ENCODE assay signal across 8 mouse cellular contexts in genomic region chr17:29356882-29357281, GRCm38 (mm10). TPM values are rescaled to one million over a fixed set of nuclear protein-coding genes. Genes with fewer than 3 reads are reported as not detected.
A peak's percentile ranks its signal among the peaks of the same experiment; 100 is the strongest.
DNase-seq lines count a peak whose midpoint lies in the region; ATAC-seq and TF ChIP-seq lines count a peak whose summit lies in the region.

No protein-coding gene starts in this region.

- WGBS in neural tube, embryonic 11.5 days, result 3% methylated on average over 8 of the region's 9 CpGs
- WGBS in liver, embryonic 14.5 days (ENCODE audit: insufficient replicate concordance), result 24% methylated on average over 9 of the region's 9 CpGs

- peak overlapping the region; percentile 58 for H3K4me3 ChIP-seq in gastrocnemius, adult 2 months
- H3K4me3 ChIP-seq in neural tube, embryonic 11.5 days (ENCODE audit: low read depth, low read length), result peak overlapping the region; percentile 17
- H3K4me3 ChIP-seq in liver, embryonic 14.5 days (ENCODE audit: insufficient read depth in 1 of 2, low read depth in 2 of 2, low read length in 2 of 2), result 0 out of 4 replicates have a peak overlapping the region, but pooled peaks of 1 of the 2 experiments have one; percentile 12

- TF ChIP-seq EP300 in liver, embryonic 14.5 days (IDR thresholded peaks at IDR 0.05; ENCODE audit: low read depth), result no peak

- no peaks in the 10 kb centered on the region for H3K36me3 ChIP-seq in neural tube, embryonic 11.5 days (ENCODE audit: control insufficient read depth, insufficient read depth, low read length)
- H3K36me3 ChIP-seq in liver, embryonic 14.5 days (replicated peaks; ENCODE audit: control insufficient read depth, insufficient read depth, low read depth), result no peaks in the 10 kb centered on the region

- no peaks in the 10 kb centered on the region for H3K9me3 ChIP-seq in neural tube, embryonic 11.5 days (ENCODE audit: control insufficient read depth, low read length)
- H3K9me3 ChIP-seq in liver, embryonic 14.5 days (ENCODE audit: control insufficient read depth, low read length), result no peaks in the 10 kb centered on the region

- peak overlapping the region; percentile 47 for H3K9ac ChIP-seq in neural tube, embryonic 11.5 days (ENCODE audit: low read length)
- no peak overlapping the region for H3K9ac ChIP-seq in liver, embryonic 14.5 days (replicated peaks)

- peak overlapping the region; percentile 92 for H3K27ac ChIP-seq in gastrocnemius, adult 2 months
- peak overlapping the region; percentile 99 for H3K27ac ChIP-seq in neural tube, embryonic 11.5 days (ENCODE audit: low read depth, low read length)
- H3K27ac ChIP-seq in liver, embryonic 14.5 days, result no peak overlapping the region

- H3K4me2 ChIP-seq in neural tube, embryonic 11.5 days (ENCODE audit: low read depth), result peak overlapping the region; percentile 53
- H3K4me2 ChIP-seq in liver, embryonic 14.5 days (ENCODE audit: low read depth), result peak overlapping the region; percentile 41

- no peak for TF ChIP-seq CTCF in gastrocnemius, adult 2 months (IDR thresholded peaks at IDR 0.05)
- TF ChIP-seq CTCF in liver, embryonic 14.5 days (IDR thresholded peaks at IDR 0.05; ENCODE audit: low read depth), result no peak

- no peaks in the 10 kb centered on the region for H3K27me3 ChIP-seq in neural tube, embryonic 11.5 days (ENCODE audit: control insufficient read depth, insufficient read depth, low read length)
- H3K27me3 ChIP-seq in liver, embryonic 14.5 days (ENCODE audit: control insufficient read depth, insufficient read depth, low read length), result no peaks in the 10 kb centered on the region

- peaks cover 18% of the 10 kb centered on the region for H3K4me1 ChIP-seq in neural tube, embryonic 11.5 days (ENCODE audit: control insufficient read depth, insufficient read depth, low read length)
- H3K4me1 ChIP-seq in liver, embryonic 14.5 days (replicated peaks; ENCODE audit: control insufficient read depth in 2 of 2, insufficient read depth in 2 of 2, low read length in 1 of 2), result no peaks in the 10 kb centered on the region

- intact Hi-C loops in gastrocnemius, adult 2 months (cut with DNase I), result loop anchor here (5.0 kb wide), 1 partner anchor 85 kb away; no protein-coding TSS in a partner anchor

- DNase-seq in gastrocnemius, adult 2 months, result no peak
- DNase-seq in gastrocnemius, adult 8-10 months (ENCODE audit: low spot score in 2 of 2), result no peak
- no peak for DNase-seq in neural tube, embryonic 11.5 days (ENCODE audit: low spot score)
- no peak for DNase-seq in neural tube, embryonic 10.5 days (ENCODE audit: extremely low spot score, low spot score)
- DNase-seq in liver, embryonic 14.5 days (ENCODE audit: low read depth in 3 of 3, low spot score in 3 of 3), result no peak
- DNase-seq in cerebellum, postnatal 14 days, result no peak
- no peak for DNase-seq in embryo, embryonic 11 days
- DNase-seq in kidney, postnatal 25 days, result no peak

- peak; percentile 63 for ATAC-seq in neural tube, embryonic 11.5 days (ENCODE audit: insufficient read depth, low FRiP score, low TSS enrichment)
- no peak for ATAC-seq in liver, embryonic 14.5 days (ENCODE audit: insufficient read depth)

RNA-seq across cellular contexts. Expression of gene Fgd2, which starts 3.8 kb away (rescaled TPM):
- total RNA-seq in gastrocnemius, adult 2 months (2021), result 1 to 10 TPM in 1 of 2 experiments, under 1 TPM in 1; 0.74 to 1.1 TPM
- total RNA-seq in gastrocnemius, adult 8-10 months (2022), result 1 to 10 TPM in 1 of 4 experiments, under 1 TPM in 3; 0.38 to 1.0 (median 0.67) TPM
- polyA plus RNA-seq in neural tube, embryonic 11.5 days (2014; fragmentation: Nextera tagmentation; extraction: Ambion mirVana), result 2.8 and 3.5 TPM in 2 replicates
- 8.5 and 8.6 TPM in 2 replicates for polyA plus RNA-seq in liver, embryonic 14.5 days (2012; rRNA removed)
- 3.8 and 4.0 TPM in 2 replicates for polyA plus RNA-seq in liver, embryonic 14.5 days (2014; fragmentation: Nextera tagmentation; extraction: Ambion mirVana)

RNA-seq across cellular contexts. Expression of gene Mtch1, which starts 9.1 kb away (rescaled TPM):
- 100 to 1,000 TPM in 1 of 2 experiments, 10 to 100 TPM in 1; 78.5 to 109 TPM for total RNA-seq in gastrocnemius, adult 2 months (2021)
- total RNA-seq in gastrocnemius, adult 8-10 months (2022), result 10 to 100 TPM; 74.1 to 82.3 (median 80.3) TPM
- polyA plus RNA-seq in neural tube, embryonic 11.5 days (2014; fragmentation: Nextera tagmentation; extraction: Ambion mirVana), result 402 and 441 TPM in 2 replicates
- 61.1 and 69.0 TPM in 2 replicates for polyA plus RNA-seq in liver, embryonic 14.5 days (2012; rRNA removed)
- polyA plus RNA-seq in liver, embryonic 14.5 days (2014; fragmentation: Nextera tagmentation; extraction: Ambion mirVana), result 54.3 and 64.3 TPM in 2 replicates

RNA-seq across cellular contexts. Expression of gene Pi16, which starts 39.4 kb away (rescaled TPM):
- total RNA-seq in gastrocnemius, adult 2 months (2021), result 10 to 100 TPM; 21.9 to 52.6 TPM
- 10 to 100 TPM; 12.3 to 27.4 (median 16.7) TPM for total RNA-seq in gastrocnemius, adult 8-10 months (2022)
- polyA plus RNA-seq in neural tube, embryonic 11.5 days (2014; fragmentation: Nextera tagmentation; extraction: Ambion mirVana), result 0.23 and 0.36 TPM in 2 replicates
- polyA plus RNA-seq in liver, embryonic 14.5 days (2012; rRNA removed), result 0.90 and 0.97 TPM in 2 replicates
- polyA plus RNA-seq in liver, embryonic 14.5 days (2014; fragmentation: Nextera tagmentation; extraction: Ambion mirVana), result 0.39 and 0.52 TPM in 2 replicates
